Mouse (Mus musculus) MN1 (cell line): Measurements from ENCODE around the gene Hlcs.

Experiments
- DNase-seq: peaks from one replicate; pipeline ENCODE4 v3.0.0-alpha.2; 2016; ENCODE audit warnings: low spot score

The Hlcs gene

DNA sequence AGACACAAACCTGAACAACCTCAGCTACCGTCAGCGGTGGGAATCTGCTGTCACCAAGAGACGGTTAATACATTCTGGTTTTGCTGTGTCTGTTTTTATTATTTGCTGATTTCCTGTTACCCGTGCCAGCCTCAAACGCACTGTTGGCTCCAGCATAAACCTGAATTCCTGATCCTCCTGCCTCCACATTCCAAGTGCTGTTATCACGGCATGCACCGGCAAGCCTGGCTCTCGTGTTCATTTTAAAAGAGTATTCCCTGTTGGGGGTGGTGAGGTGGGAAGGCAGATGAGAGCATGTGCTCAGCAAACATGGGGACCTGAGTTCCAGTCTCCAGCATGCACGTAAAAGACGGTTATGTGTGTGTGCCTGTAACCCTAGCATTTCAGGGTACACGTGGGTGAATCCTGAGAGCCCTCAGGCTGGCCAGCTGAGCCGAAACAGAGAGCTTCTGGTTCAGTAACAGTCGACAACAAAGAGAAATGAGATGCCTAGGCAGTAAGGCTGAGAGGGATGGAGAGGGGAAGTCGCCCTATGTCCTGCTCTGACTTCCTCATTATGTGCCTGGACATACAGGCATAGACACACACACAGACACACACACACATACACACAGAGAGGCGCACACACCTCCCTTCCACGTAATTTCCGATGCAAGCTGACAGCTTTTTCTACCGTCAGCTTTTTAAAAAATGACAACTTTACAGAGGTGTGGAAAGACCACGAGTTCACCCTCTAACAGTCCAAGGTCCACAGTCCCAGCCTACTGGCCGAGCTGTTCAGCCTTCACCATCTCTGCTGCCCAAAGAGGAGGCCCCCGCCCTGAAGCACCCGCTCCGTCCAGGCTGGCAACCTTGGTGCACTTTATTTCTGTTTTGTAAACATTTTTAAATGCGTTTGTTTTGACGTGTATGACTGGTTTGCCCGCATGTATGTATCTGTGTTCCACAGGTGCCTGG lies 107.6 kb downstream of the Hlcs start:
- no peak for DNase-seq

DNA sequence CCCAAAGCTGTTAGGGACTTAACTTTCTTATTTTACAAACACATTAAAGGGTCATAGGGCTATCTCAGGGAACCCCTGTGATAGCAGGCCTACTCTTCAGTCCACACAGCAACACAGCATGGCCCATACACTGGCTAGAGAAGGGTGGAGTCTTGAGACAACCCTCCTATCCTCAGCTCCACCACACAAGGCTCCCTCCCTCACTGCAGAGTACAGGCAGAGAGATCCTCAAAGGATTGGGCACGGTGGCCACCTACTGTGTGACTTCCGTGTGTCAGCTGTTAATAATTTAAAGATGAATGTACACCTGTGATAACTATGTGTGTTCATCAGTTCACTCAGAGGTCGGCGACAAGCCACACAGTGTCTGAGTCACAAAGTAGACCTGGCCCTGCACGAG lies 112.0 kb downstream of the Hlcs start:
- no peak for DNase-seq

DNA sequence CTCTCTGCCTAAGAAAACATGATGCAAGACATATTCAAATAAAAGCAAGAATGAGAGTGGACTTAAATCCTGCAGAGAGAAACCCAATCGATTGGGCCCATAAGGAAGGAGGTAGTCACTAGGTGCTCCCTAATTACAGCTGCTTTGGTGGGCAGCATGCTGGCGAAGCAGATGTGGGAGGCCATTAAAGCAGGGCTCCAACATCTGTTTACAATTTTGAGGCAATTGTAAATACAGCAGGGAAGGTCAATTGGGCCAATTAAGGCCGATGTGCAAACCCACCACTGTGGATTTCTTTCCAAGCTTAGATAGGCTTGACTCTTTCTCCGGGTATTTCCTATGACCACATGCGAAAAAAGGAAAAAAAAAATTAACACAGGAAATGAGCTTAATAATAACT lies 117.5 kb downstream of the Hlcs start:
- DNase-seq, result no peak

DNA sequence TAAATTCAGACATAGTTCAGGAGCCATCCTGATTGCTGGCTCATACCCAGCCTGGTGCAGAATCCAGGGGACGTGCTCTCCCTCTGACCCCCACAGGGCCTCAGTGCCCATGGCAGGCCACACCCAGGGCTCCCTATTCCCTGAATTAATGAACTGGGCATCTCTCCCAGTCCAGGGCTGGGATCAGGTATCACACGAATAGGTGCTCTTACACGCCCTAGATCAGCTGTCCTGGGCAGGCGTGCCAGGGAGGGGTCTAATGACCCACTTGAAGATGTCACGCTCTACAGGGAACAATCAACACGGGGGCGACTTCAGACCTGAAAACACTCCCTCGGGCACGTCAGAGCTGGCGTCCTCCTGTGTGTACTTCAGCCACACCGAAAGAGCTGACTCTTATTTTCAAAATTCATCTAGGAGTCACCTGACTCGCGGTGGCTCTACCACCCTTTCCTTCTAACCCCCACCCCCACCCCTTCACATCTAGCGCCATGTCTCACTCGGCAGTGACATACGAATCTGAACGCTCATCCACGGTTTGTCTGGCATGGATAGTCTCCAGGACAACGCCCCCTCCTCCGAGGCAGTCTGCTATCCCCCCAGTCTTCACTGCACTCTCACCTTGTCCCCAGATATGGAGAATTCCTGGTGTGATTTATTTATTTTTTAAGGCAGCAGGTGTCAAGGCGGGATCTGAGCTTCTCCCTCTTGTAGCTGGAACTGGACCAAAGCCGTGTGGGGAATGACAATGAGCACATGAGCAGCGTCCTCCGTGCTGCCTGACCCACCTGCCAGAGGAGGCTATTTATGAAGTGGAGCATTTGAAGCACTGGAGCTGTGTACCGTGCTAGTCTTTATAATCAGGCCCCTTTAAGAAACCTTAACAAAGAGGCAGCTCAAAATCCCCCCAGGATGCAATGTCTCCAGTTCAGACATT lies 121.7 kb downstream of the Hlcs start:
- no peak for DNase-seq

DNA sequence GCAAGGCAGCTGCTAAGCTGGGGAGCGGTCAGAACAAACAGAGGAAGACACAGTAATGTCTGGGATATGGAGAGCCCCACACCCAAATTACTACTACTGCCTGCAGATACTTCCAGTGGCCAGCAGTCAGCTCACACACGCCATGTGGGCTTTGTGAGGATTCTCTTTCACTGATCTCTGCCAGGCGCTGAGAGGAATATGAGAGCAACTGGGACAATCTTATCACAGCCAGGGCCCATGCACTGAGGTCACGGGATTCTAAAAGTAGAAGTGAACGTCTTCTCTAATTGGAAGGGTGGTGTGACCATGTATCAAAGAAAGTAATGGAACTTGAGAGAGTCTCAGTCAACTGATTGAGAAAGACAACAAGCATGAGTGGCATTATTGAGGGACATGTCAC lies 123.1 kb downstream of the Hlcs start:
- DNase-seq, result no peak

DNA sequence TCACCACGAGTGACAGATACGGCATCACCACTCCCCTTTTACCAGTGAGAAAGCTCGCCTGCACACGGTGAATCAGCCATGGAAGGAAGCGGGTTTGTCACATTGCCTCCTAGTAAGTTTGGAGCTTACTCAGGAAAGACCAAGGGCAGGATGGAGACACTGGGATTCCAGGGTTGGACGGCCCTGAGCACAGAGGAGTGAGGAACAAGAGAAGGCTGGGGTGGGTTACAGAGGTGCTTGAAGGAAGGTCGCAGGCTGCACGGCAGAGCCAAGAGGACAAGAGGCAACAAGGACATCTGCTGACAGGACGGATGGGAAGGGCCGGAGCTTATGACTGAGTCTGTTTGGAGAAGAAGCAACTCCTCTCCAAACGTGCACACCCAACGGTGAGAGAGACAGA lies 126.8 kb downstream of the Hlcs start:
- DNase-seq, result no peak

DNA sequence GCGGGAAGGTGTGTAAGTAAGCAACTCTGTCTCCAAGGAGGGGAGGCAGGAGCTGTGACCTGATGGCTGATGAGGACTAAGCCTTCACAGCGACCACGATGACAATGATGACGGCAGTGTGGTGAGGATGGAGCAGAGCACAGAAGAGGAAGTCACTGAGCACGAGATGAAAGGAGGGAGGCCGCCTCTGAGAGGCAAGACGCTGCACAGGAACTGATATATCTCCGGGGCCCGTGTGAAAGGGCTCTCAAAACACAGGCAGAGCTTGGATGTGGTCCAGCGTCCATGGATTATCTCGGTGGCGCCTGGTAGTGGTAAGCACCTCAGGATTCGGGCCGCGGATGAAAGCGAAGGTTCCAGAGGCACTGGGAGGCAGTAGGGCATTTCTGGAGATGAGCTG lies 127.9 kb downstream of the Hlcs start:
- DNase-seq, result peak; percentile 33

DNA sequence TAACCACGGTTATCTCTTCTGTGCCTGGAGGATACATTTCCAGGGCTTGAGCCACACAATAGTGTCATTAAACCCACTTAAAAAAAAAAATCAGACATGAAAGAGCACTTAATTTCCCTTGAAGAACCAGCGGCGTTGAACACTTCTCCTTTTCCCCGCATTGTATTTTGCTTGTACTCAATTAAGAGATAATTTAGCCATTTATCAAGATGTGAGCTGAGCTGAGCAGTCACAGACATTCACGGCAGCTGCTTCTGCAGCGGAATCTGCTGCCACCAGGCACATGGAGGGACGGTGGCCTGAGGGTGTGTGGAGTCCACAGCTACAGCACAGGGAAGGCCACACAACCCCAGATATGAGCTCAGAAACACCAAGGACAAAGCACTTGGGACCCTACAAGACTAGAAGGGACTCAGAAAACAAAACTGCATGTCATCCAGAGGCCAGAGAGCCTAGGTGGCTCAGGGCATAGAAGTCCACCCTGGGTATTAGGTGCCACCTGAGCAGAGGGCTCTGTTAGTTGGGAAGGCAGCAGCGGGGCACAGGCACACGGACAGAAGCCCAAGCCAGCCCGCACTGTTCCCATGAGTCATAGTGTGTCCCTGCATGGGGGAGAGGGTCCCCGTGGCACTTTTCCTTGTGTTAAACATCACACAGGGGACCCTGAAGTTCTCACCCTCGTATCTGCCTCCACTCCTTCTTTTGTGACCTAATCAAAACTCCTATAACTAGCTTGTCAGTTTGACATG lies 133.1 kb downstream of the Hlcs start:
- DNase-seq, result peak; percentile 68

DNA sequence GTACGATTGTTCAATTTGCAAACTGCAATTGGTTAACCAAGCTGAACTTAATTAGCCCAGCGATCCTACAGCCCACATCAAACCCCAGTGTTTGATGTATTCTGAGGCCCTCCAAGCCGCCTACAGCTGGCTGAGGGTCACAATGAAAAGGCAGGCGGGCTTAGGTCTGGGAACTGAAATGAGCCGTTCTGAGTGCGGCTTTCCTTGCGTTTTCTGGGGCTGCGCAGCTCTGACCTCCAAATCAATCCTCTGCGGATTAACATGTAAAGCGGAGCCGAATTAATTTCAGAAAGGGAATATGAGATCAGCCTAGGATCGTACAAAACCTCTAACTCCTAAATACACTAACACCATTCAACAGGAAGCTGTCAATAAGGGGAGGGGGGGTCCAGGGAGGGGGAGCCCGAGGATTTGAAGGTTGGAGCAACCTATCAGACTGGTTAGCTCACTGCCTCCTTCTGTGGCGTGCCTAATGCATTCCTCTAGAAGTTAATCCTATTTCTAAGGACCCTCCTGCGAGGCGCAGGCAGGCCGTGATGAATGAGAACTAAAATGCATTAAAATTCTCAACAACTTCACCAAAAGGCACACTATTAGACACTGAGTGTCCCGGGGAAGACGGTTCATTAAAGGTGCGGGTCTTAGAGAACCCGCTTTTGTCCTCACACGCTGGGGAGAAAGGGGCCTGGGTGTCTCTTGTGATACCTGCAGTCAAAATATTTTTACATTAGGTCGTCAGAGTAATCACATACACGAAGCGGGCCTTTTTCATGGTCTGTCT lies 133.8 kb downstream of the Hlcs start:
- DNase-seq, result no peak

DNA sequence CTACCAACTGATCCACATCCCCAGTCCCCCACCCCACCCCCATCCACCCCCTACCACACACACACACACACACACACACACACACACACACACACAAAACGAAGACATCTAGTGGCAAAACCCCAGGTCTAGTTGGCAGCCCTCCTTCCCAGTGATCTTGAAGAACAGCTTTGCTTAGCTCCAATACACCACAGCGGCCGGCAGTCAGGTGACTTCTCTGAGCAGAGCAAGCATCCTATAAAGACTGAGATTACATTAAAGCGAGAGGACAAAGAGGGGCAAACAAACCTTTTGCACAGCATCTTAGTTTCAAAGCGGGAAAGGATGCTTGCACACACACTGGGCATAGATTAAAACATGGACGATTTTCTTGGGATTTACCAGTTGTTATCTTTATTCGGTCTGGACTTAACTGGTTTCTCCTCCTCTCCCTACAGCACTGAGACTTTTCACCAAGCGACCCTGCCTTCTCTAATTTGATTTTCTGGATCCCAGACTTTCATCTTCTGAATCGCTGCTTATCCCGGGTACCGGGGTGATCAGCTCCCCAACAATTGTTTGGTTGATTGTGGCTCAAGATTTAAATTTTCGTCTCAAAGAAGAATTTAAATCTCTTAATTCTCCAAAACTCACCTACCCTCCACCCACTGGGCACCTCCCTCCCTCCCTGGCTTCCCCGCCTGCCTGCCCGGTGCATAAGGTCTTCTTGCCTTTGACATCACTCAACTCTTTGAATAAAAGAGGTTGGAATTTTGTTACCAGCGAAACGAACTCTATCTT lies 134.7 kb downstream of the Hlcs start:
- no peak for DNase-seq

DNA sequence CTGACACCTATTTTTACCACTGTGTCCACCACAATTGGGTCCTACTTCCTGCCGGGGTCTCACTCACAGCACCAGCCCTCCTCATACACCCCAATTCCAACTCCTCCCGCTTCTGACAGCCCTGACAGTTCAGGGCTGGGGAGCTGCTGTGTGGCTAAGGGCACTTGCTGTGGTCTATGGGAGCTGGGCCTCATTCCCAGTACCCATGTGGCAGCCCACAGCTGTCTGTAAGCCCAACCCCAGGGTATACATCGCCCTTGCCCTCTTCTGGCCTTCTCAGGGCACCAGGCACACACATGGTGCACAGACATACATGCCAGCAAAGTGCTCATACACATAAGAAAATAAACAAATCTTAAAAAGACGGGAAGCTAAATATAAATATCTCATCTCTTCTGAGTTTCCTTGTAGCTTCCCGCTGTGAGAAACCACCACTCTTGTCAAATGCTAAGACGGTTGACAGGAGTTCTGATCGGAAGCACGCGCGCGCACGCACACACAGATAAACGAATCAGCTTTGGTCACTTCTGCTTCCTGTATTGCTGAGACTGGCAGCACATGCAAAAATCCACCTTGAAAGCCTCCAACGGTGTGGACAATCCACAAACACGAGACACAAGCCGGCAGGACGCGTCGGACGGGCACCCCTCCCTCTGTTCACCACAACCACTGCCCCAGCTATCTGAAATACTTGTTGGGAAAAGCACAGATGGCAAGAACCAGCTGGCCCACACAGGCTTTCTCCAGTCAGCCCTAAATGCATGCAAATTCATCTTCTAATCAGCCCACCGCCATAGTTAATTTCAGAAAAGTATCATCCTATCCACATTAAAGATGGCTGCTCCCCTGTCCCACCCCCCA lies 136.1 kb downstream of the Hlcs start:
- no peak for DNase-seq

DNA sequence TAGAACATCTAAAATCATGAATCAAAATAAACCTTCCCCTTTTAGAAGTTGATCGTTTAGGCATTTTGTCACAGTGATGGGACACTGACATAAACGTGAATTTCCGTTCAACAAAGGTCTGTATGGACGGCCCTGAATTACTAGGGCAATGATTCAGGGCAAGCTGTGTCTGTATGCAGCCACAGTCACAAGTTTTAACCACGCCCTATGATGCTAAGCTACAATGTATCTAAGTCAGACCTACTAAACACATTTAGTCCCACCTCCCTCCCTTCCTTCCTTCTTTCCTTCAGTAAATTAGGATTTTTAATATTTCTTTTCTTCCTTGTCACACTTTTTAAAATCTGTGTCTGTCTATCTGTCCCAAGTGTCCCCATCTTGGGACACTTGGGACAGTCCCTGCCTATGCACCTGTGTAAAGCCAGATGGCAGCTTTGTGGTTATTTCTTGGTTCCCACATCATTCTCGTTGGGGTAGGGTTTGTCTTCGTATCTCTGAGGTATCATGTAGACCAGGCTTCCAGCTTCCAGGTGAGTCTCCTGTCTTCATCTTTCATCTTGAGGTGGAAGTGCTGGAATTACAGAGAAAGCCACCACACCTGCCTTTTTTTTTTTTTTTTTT lies 137.9 kb downstream of the Hlcs start:
- DNase-seq, result no peak

DNA sequence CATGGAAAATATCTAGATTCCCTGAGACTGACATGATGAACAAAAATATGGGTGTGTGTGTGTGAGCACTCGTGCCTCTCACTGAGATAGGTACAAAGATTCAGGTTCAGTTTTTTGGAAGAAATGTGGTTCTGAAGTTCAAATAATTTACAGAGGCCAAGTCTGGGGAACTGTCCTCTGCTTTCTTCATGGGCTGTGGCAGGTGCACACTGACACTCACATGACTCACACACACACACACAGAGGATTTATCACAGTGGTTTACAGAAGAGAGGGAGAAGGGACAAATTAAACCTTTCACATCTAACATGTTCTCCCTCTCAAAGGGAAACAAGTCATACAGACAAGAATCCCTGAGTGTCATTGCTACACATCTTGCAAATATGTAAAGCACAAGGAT lies 140.0 kb downstream of the Hlcs start:
- DNase-seq, result no peak

DNA sequence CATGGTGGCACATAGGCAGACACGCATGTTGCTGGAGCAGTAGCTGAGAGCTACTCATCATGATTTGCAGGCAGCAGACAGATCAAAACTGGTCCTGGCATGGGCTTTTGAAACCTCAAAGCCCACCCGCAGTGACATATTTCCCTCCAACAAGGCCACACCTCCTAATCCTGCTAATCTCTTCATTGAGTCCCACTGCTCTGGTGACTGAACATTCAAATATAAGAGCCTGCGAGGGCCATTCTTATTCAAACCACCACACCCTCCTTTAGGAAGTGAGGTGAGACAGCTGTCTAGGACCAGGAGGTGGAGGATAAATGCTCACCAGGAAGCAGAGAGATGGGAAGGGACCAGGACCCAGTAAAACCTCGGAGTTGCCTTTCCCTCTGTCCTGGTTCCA lies 143.2 kb downstream of the Hlcs start:
- DNase-seq, result no peak

DNA sequence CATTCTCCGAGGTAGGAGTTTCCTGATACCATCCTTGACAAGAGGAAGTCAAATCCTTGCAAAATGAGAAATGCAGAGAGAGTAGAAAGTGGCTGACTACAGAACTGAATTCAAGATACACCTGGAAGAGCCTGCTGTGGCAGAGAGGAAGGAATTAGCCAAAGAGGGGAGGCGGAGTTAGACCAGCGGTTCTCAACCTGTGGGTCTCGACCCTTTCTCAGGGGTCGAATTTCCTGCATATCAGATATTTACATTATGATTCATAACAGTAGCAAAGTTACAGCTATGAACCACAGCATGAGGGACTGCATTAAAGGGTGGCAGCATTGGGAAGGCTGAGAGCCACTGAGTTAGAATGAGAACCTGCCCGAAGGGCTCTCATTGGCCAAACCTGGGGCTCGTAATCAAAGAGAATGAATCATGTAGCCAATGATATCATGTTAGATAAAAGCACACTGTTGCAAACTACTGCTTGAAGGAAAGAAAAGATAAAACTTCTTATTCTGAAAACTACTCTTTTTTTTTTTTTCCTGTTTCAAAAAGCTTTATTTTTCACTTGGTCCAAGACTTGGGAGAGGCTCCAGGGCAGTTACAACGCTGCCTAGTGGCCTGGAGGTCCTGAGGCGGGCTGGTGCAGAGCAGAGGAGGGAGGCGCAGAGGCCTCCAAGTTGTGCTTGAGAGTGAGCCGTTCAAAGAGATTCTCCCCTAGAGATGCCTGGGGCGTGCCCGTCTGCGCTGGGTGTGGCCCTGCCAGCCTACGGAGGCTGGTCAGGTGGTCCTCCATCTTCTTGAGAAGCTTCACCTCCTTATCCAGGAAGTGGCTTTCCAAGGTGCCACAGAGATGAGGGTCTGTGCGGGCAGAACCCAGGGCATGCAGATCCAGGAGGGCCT lies 144.5 kb downstream of the Hlcs start:
- no peak for DNase-seq

DNA sequence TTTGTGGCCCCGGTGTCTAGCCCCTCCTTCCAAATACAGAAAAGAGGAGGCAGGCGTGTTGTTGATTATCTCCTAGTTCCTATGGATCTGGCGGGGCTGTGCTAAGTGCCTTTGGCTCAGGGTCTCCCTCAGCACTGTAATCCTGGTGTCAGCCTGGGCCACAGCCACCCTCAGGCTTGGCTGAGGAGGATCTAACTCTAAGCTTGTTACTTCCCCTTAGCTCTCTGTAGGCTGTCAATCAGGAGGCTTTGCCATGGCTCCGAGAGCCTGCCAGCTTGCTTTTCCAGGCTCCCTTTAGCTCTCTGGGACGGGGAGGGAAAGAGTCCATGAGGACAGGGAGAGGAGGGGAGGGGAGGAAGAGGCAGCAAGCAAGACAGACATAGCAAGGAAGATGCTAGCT lies 148.4 kb downstream of the Hlcs start:
- no peak for DNase-seq

DNA sequence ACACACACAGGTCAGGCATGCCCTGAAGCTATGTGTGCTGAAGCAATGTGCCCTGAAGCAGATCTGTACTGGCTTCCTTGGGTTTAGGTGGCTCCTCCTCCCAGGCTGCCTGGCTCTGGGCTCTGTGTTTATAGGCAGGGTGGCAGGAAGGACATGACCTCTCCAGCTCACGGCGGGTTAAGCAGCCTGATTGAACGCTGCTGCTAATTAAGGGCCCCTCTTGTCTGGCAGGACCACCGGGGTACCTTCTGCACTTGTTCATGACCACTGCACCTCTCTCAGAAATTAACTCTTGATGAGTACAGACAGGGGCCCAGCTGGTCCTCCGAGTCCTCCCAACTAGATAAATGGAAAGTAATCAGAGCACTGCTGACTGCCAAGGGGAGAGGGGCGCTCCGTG lies 149.1 kb downstream of the Hlcs start:
- DNase-seq, result no peak

DNA sequence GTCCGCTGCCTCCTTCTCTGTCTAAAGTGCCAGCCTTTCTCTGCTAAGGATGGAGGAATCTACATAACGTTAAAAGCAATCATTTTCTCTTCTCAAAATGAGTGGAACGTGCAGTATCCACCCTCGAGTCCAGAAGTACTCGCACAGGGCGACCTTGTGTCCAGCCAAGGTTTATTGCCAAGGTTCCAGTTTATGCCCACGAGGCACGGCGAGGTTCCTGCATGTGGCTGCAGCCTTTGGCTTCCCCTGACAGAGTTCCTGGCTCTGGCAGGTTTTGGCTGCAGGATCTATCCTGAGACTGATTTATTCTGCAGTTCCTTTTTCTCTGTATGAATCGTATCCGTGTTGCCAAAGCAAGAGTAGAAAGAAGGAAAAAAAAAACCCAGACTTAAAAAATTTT lies 150.3 kb downstream of the Hlcs start:
- no peak for DNase-seq
